Mouse (Mus musculus) MEL (cell line): ENCODE results near the gene Lasp1. TPM values are rescaled to one million over a fixed set of nuclear protein-coding genes. Genes with fewer than 3 reads are reported as not detected.
A peak's percentile ranks its signal among the peaks of the same experiment; 100 is the strongest.

Experiments used
- DNase-seq: peaks from one replicate; pipeline ENCODE4 v3.0.0; 2011; ENCODE audit warnings: low read depth, low spot score
- H3K27ac ChIP-seq: 2 replicates; pipeline ENCODE4 v1.5.1; 2012; ENCODE audit warnings: low read depth, mild to moderate bottlenecking, control low read depth, low read length, moderate library complexity; ENCODE audit not compliant: control insufficient read depth
- H3K27me3 ChIP-seq, 2 experiments: fragments of 150-350 bp in 1 of 2; sonication (generic) in 1 of 2; 2 replicates each; pipeline ENCODE4 v1.6.1; 2012; ENCODE audit warnings: low read length in 2 of 2, mild to moderate bottlenecking in 2 of 2, improper control_type of control experiment in 1 of 2, moderate library complexity in 1 of 2; ENCODE audit not compliant: insufficient read depth in 2 of 2, control insufficient read depth in 1 of 2
- H3K36me3 ChIP-seq, 2 experiments: 2 replicates each; pipeline ENCODE4 v1.6.1; 2012 to 2014; ENCODE audit warnings: low read length in 2 of 2, improper control_type of control experiment in 1 of 2, inconsistent platforms in 1 of 2, mild to moderate bottlenecking in 1 of 2; ENCODE audit not compliant: insufficient read depth in 2 of 2, control insufficient read depth in 1 of 2
- H3K4me1 ChIP-seq, 2 experiments: fragments of 150-350 bp in 1 of 2; sonication (generic) in 1 of 2; 2 replicates each; pipeline ENCODE4 v1.6.1; 2012; ENCODE audit warnings: low read length in 2 of 2, improper control_type of control experiment in 1 of 2, mild to moderate bottlenecking in 1 of 2; ENCODE audit not compliant: insufficient read depth in 2 of 2, control insufficient read depth in 1 of 2
- H3K4me3 ChIP-seq, 2 experiments: fragments of 150-350 bp in 1 of 2; sonication (generic) in 1 of 2; 2 replicates each; pipeline ENCODE4 v1.5.1; 2012; ENCODE audit warnings: low read depth in 2 of 2, low read length in 2 of 2, mild to moderate bottlenecking in 2 of 2, moderate library complexity in 2 of 2, control low read depth in 1 of 2, improper control_type of control experiment in 1 of 2; ENCODE audit not compliant: control insufficient read depth in 1 of 2, insufficient read depth in 1 of 2
- H3K79me2 ChIP-seq: 2 replicates; pipeline ENCODE4 v1.6.1; 2012; ENCODE audit warnings: mild to moderate bottlenecking, low read length, moderate library complexity; ENCODE audit not compliant: control insufficient read depth, poor library complexity, insufficient read depth
- H3K9ac ChIP-seq: 2 replicates; pipeline ENCODE4 v1.6.1; 2012; ENCODE audit warnings: low read depth, mild to moderate bottlenecking, control low read depth, low read length, moderate library complexity; ENCODE audit not compliant: control insufficient read depth, poor library complexity, severe bottlenecking
- H3K9me3 ChIP-seq: fragments of 150-350 bp; sonication (generic); replicated peaks from 2 replicates; pipeline ENCODE4 v1.6.1; 2012; ENCODE audit warnings: mild to moderate bottlenecking, low read length, improper control_type of control experiment, moderate library complexity; ENCODE audit not compliant: insufficient read depth
- BHLHE40 ChIP-seq: IDR thresholded peaks from 2 replicates; pipeline ENCODE4 v1.6.1; 2012; ENCODE audit warnings: low read depth, mild to moderate bottlenecking, inconsistent platforms, low read length, improper control_type of control experiment, borderline replicate concordance
- CHD1 ChIP-seq: IDR thresholded peaks from 2 replicates; pipeline ENCODE4 v1.6.1; 2012; ENCODE audit warnings: low read depth, mild to moderate bottlenecking, inconsistent platforms, low read length, improper control_type of control experiment
- CHD2 ChIP-seq: IDR thresholded peaks from 2 replicates; pipeline ENCODE4 v1.6.1; 2011; ENCODE audit warnings: low read length, improper control_type of control experiment
- CTCF ChIP-seq, 3 experiments: IDR thresholded peaks in 2 of 3; conservative IDR thresholded peaks in 1 of 3; 2 replicates each; pipeline ENCODE4 v1.5.1; 2011 to 2012; ENCODE audit warnings: low read length in 3 of 3, low read depth in 2 of 3, mild to moderate bottlenecking in 2 of 3, improper control_type of control experiment in 1 of 3, inconsistent platforms in 1 of 3, mixed read lengths in 1 of 3, moderate library complexity in 1 of 3; ENCODE audit not compliant: control insufficient read depth in 1 of 3, insufficient read depth in 1 of 3, poor library complexity in 1 of 3, severe bottlenecking in 1 of 3
- EP300 ChIP-seq, 2 experiments: IDR thresholded peaks; 2 replicates each; pipeline ENCODE4 v1.6.1; 2011; ENCODE audit warnings: improper control_type of control experiment in 2 of 2, low read length in 2 of 2, low read depth in 1 of 2, mild to moderate bottlenecking in 1 of 2
- ETS1 ChIP-seq: IDR thresholded peaks from 2 replicates; pipeline ENCODE4 v1.6.1; 2012; ENCODE audit warnings: low read depth, mild to moderate bottlenecking, inconsistent platforms, low read length, improper control_type of control experiment, moderate library complexity
- GABPA ChIP-seq: IDR thresholded peaks from 2 replicates; pipeline ENCODE4 v1.6.1; 2012; ENCODE audit warnings: low read depth, mild to moderate bottlenecking, inconsistent platforms, low read length, improper control_type of control experiment, moderate library complexity
- HCFC1 ChIP-seq: IDR thresholded peaks from 2 replicates; pipeline ENCODE4 v1.6.1; 2012; ENCODE audit warnings: low read depth, mild to moderate bottlenecking, inconsistent platforms, low read length, improper control_type of control experiment, moderate library complexity
- JUND ChIP-seq: IDR thresholded peaks from 2 replicates; pipeline ENCODE4 v1.6.1; 2011; ENCODE audit warnings: low read depth, mild to moderate bottlenecking, improper control_type of control experiment, low read length
- MAFK ChIP-seq: IDR thresholded peaks from 2 replicates; pipeline ENCODE4 v1.6.1; 2011; ENCODE audit warnings: low read depth, mild to moderate bottlenecking, low read length, improper control_type of control experiment, borderline replicate concordance
- MAX ChIP-seq: IDR thresholded peaks from 2 replicates; pipeline ENCODE4 v1.6.1; 2011; ENCODE audit warnings: low read length, improper control_type of control experiment
- MAZ ChIP-seq: IDR thresholded peaks from 2 replicates; pipeline ENCODE4 v1.6.1; 2012; ENCODE audit warnings: low read depth, mild to moderate bottlenecking, inconsistent platforms, low read length, improper control_type of control experiment
- MXI1 ChIP-seq: IDR thresholded peaks from 2 replicates; pipeline ENCODE4 v1.6.1; 2011; ENCODE audit warnings: mild to moderate bottlenecking, low read depth, low read length, improper control_type of control experiment
- MYB ChIP-seq: IDR thresholded peaks from 2 replicates; pipeline ENCODE4 v1.6.1; 2011; ENCODE audit warnings: mild to moderate bottlenecking, low read depth, low read length, improper control_type of control experiment
- MYC ChIP-seq: IDR thresholded peaks from 2 replicates; pipeline ENCODE4 v1.6.1; 2011; ENCODE audit warnings: low read depth, mild to moderate bottlenecking, low read length, improper control_type of control experiment, moderate library complexity
- NELFE ChIP-seq: IDR thresholded peaks from 2 replicates; pipeline ENCODE4 v1.6.1; 2011; ENCODE audit warnings: low read depth, low read length, improper control_type of control experiment
- NRF1 ChIP-seq: IDR thresholded peaks from 2 replicates; pipeline ENCODE4 v1.6.1; 2014; ENCODE audit warnings: low read depth, mild to moderate bottlenecking, inconsistent platforms, low read length, improper control_type of control experiment, moderate library complexity; ENCODE audit not compliant: poor library complexity, insufficient read depth, severe bottlenecking
- POLR2A ChIP-seq, 2 experiments: IDR thresholded peaks; 2 replicates each; pipeline ENCODE4 v1.6.1; 2011 to 2012; ENCODE audit warnings: low read length in 2 of 2, mild to moderate bottlenecking in 2 of 2, control low read depth in 1 of 2, improper control_type of control experiment in 1 of 2, low read depth in 1 of 2, moderate library complexity in 1 of 2; ENCODE audit not compliant: control insufficient read depth in 1 of 2, insufficient read depth in 1 of 2, poor library complexity in 1 of 2
- POLR2AphosphoS2 ChIP-seq: IDR thresholded peaks from 2 replicates; pipeline ENCODE4 v1.6.1; 2011; ENCODE audit warnings: low read length, improper control_type of control experiment
- SIN3A ChIP-seq: IDR thresholded peaks from 2 replicates; pipeline ENCODE4 v1.6.1; 2012; ENCODE audit warnings: low read length, improper control_type of control experiment, inconsistent platforms
- SMC3 ChIP-seq: IDR thresholded peaks from 2 replicates; pipeline ENCODE4 v1.6.1; 2011; ENCODE audit warnings: low read depth, low read length, improper control_type of control experiment
- TAL1 ChIP-seq: IDR thresholded peaks from 2 replicates; pipeline ENCODE4 v1.6.1; 2012; ENCODE audit warnings: mild to moderate bottlenecking, inconsistent platforms, low read length, moderate library complexity, mixed read lengths
- TBP ChIP-seq: IDR thresholded peaks from 2 replicates; pipeline ENCODE4 v1.8.0; 2011; ENCODE audit warnings: low read depth, low read length, improper control_type of control experiment
- TCF12 ChIP-seq: IDR thresholded peaks from 2 replicates; pipeline ENCODE4 v1.6.1; 2014; ENCODE audit warnings: low read depth, mild to moderate bottlenecking, inconsistent platforms, low read length, improper control_type of control experiment, moderate library complexity
- UBTF ChIP-seq: IDR thresholded peaks from 2 replicates; pipeline ENCODE4 v1.6.1; 2012; ENCODE audit warnings: low read depth, mild to moderate bottlenecking, inconsistent platforms, low read length, improper control_type of control experiment, moderate library complexity, borderline replicate concordance; ENCODE audit not compliant: insufficient read depth
- USF1 ChIP-seq: IDR thresholded peaks from 2 replicates; pipeline ENCODE4 v1.6.1; 2014; ENCODE audit warnings: low read depth, mild to moderate bottlenecking, inconsistent platforms, low read length, improper control_type of control experiment, moderate library complexity
- ZMIZ1 ChIP-seq: IDR thresholded peaks from 2 replicates; pipeline ENCODE4 v1.6.1; 2012; ENCODE audit warnings: low read depth, mild to moderate bottlenecking, inconsistent platforms, low read length, improper control_type of control experiment, moderate library complexity
- ZNF384 ChIP-seq: IDR thresholded peaks from 2 replicates; pipeline ENCODE4 v1.6.1; 2012; ENCODE audit warnings: low read depth, mild to moderate bottlenecking, inconsistent platforms, low read length, improper control_type of control experiment
- polyA plus RNA-seq, 2 experiments: library from polyadenylated mRNA; stranded (reverse) in 1 of 2; unstranded in 1 of 2; fragments of >175 nt in 1 of 2; fragments of >200 nt in 1 of 2; gene quantifications; 2 replicates each; pipeline versions ENCODE4 v1.2.1 to v1.2.4; 2012; ENCODE audit warnings: low replicate concordance in 2 of 2, low read depth in 1 of 2; ENCODE audit not compliant: insufficient read length in 2 of 2, insufficient read depth in 1 of 2, missing spikeins in 1 of 2
- total RNA-seq: library from RNA; depleted of rRNA; stranded (reverse); fragments of 300-350 nt; gene quantifications from 2 replicates; pipeline ENCODE4 v1.2.3, GENCODE M21; 2012

Gene Lasp1
- total and polyA plus RNA-seq, 3 experiments, result 13.3 to 38.7 TPM; not detected in 1

DNA sequence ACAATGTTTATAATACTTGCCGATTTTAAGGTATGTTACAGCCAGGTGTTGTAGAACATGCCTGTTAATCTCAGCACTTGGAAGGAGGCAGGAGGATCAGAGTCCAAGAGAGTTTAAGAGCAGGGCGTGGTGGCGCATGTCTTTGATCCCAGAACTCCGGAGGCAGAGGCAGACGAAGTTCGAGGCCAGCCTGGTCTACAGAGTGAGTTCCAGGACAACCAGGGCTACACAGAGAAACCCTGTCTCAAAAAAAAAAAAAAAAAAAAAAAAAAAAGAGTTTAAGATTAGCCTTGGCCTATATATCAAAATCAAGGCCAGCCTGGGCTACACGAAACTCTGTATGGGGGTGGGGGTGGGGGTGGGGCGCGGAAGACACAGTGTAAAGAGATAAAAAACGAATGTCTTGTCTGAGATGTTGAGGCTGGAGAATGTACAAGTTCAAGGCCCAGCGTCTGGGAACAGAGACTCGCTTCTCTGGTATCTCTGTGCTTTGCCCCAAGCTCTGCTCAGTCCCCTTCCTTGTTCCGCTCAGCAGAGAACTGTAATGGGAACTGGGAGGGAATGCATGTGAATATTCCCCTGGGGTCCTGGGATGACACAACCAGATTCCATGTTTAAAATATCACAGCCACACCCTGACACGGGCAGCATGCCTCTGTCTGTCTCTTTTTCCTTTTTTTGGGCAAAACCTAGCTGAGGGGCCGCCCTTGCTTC, 1.3 kb upstream of the Lasp1 start (continued):
- TF ChIP-seq CTCF (IDR thresholded peaks at IDR 0.05 in 2 of 3, conservative IDR thresholded peaks at IDR 0.05 in 1 of 3; ENCODE audit: control insufficient read depth in 1 of 3, insufficient read depth in 1 of 3, low read depth in 2 of 3, low read length in 3 of 3, poor library complexity in 1 of 3, severe bottlenecking in 1 of 3), result no peak

DNA sequence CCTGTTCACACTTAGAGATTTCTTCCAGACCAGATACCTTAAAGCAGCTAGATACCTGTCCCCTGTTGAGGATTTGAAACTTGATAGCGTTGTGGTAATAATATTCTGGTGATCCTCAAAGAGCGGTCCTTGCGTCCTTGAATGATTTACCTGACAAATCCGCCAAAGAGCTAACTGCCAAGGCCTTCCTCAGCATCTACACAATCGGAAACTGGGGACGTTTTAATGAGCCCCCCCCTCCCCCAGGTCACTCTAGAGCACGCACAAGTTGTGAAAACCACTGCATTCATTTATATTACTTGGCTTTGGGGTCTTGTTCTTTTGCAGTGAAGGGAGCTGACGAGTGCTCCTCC, 741 bp upstream of the Lasp1 start:
- peaks cover 0 to 15% of the 10 kb centered on the region in 2 experiments; a peak in 2 of 4 replicates for H3K4me1 ChIP-seq

DNA sequence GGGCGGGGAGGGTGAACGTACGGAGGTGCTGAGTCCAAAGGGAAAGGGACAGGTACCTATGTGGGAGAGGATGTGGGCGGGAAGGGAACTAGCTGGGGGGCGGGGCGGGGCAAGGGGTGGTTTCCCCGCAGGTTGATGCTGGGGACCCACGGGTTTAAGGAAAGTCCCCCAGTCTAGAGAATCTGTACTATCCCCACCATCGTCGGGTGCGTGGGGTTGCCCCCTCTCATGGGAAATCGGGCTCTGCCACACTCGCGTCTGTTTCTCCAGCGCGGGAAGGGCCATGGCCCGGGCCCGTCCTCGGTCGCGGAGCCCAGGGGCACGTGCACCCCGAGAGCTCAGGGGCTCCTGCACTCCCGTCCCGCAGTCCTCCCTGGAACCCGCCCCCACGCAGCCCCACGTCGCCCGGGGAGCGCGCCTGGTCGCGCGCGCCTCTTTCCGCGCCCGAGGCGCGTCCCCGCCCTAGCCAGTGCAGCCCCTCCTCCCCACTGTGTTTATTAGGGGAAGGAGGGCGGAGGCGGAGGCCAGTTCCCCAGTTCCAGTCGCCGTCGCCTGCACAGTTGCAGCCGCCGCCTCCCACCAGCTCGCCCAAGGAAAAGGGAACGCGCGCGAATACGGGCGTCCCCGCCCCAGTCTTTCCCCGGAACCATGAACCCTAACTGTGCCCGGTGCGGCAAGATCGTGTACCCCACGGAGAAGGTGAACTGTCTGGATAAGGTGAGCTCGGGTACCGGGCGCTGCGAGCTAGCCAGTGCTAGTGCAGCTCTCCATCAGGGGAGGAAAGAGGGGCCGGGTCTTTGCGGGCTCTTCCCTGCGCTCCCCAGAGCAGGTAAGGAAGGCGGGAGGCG, 570 bp downstream of the Lasp1 start:
- peak; percentile 95 for DNase-seq
- H3K9me3 ChIP-seq, result no peaks in the 10 kb centered on the region
- peaks cover 13% of the 10 kb centered on the region; the same call in 1 of the 2 replicates for H3K79me2 ChIP-seq
- H3K4me1 ChIP-seq, result peaks cover 0 to 15% of the 10 kb centered on the region in 2 experiments; a peak in 2 of 4 replicates
- peak overlapping the region; percentile 87 for H3K27ac ChIP-seq
- peak overlapping the region; percentile 86 to 93 for H3K4me3 ChIP-seq
- no peaks in the 10 kb centered on the region for H3K27me3 ChIP-seq
- peaks cover 0 to 7% of the 10 kb centered on the region in 2 experiments; a peak in 2 of 4 replicates for H3K36me3 ChIP-seq
- H3K9ac ChIP-seq, result peak overlapping the region; percentile 82
- TF ChIP-seq MAZ (peak; percentile 93), POLR2A (IDR thresholded peaks at IDR 0.05; ENCODE audit: control insufficient read depth in 1 of 2, insufficient read depth in 1 of 2, low read depth in 1 of 2, low read length in 2 of 2, poor library complexity in 1 of 2) (peak; percentile 61 to 69; a peak in 3 of 4 replicates), ZMIZ1 (peak; percentile 87), NELFE (peak; percentile 84), MYB (no peak), SMC3 (no peak), ETS1 (peak; percentile 39; the same call in 1 of the 2 replicates), UBTF (0 out of 2 replicates have a peak, but pooled peaks have one; percentile 57), TBP (no peak; the same call in 1 of the 2 replicates), MXI1 (peak; percentile 90), ZNF384 (no peak), MYC (0 out of 2 replicates have a peak, but pooled peaks have one; percentile 8), HCFC1 (peak; percentile 67; the same call in 1 of the 2 replicates), NRF1 (0 out of 2 replicates have a peak, but pooled peaks have one; percentile 31), JUND (no peak), CHD1 (no peak; the same call in 1 of the 2 replicates), BHLHE40 (peak; percentile 81; the same call in 1 of the 2 replicates), SIN3A (peak; percentile 80)

More for the DNA sequence above, 741 bp upstream of the Lasp1 start:
- DNase-seq, result peak; percentile 75
- peak overlapping the region; percentile 49 to 69 for H3K4me3 ChIP-seq
- peaks cover 13% of the 10 kb centered on the region; the same call in 1 of the 2 replicates for H3K79me2 ChIP-seq
- TF ChIP-seq MAFK (no peak), TBP (no peak), TCF12 (no peak), EP300 (IDR thresholded peaks at IDR 0.05; ENCODE audit: low read depth in 1 of 2, low read length in 2 of 2) (no peak), POLR2A (IDR thresholded peaks at IDR 0.05; ENCODE audit: control insufficient read depth in 1 of 2, insufficient read depth in 1 of 2, low read depth in 1 of 2, low read length in 2 of 2, poor library complexity in 1 of 2) (no peak), MAX (no peak), MXI1 (peak; percentile 44; the same call in 1 of the 2 replicates), MAZ (no peak), GABPA (no peak), NRF1 (no peak), SIN3A (no peak), POLR2AphosphoS2 (no peak), ZMIZ1 (no peak), USF1 (no peak), TAL1 (no peak), CHD2 (no peak), BHLHE40 (0 out of 2 replicates have a peak, but pooled peaks have one; percentile 7)
- H3K9ac ChIP-seq, result peak overlapping the region; percentile 60
- no peaks in the 10 kb centered on the region for H3K9me3 ChIP-seq
- H3K36me3 ChIP-seq, result peaks cover 0 to 7% of the 10 kb centered on the region in 2 experiments; a peak in 2 of 4 replicates
- H3K27me3 ChIP-seq, result no peaks in the 10 kb centered on the region
- peak overlapping the region; percentile 12 for H3K27ac ChIP-seq
